Mouse (Mus musculus) limb, embryonic 11.5 days (tissue): Measurements from ENCODE around the gene Cr1l. TPM values are rescaled to one million over a fixed set of nuclear protein-coding genes. Genes with fewer than 3 reads are reported as not detected.

Experiments used
- ATAC-seq: fragments of 200-750 bp; cut with Nextera tagmentation; 2 replicates; pipeline ENCODE4 v1.8.0; 2017; ENCODE audit warnings: low read depth; ENCODE audit not compliant: insufficient number of reproducible peaks, low FRiP score, low TSS enrichment
- DNase-seq: peaks from one replicate; pipeline ENCODE4 v3.0.0-alpha.2; 2015; ENCODE audit warnings: low spot score
- H3K27ac ChIP-seq: fragments of 300-500 bp; sonication (generic); replicated peaks from 2 replicates; pipeline ENCODE4 v1.5.1; 2014; ENCODE audit warnings: low read depth, mild to moderate bottlenecking, low read length
- H3K27me3 ChIP-seq: fragments of 300-500 bp; sonication (generic); 2 replicates; pipeline ENCODE4 v1.6.1; 2014; ENCODE audit warnings: mild to moderate bottlenecking, low read length, mixed read lengths; ENCODE audit not compliant: control insufficient read depth, insufficient read depth
- H3K36me3 ChIP-seq: fragments of 300-500 bp; sonication (generic); 2 replicates; pipeline ENCODE4 v1.6.1; 2014; ENCODE audit warnings: mild to moderate bottlenecking, low read length, moderate library complexity, mixed read lengths; ENCODE audit not compliant: control insufficient read depth, insufficient read depth
- H3K4me1 ChIP-seq: fragments of 300-500 bp; sonication (generic); 2 replicates; pipeline ENCODE4 v1.6.1; 2014; ENCODE audit warnings: low read length, mixed read lengths; ENCODE audit not compliant: control insufficient read depth, insufficient read depth
- H3K4me2 ChIP-seq: fragments of 300-500 bp; sonication (generic); 2 replicates; pipeline ENCODE4 v1.6.1; 2014; ENCODE audit warnings: low read depth, mild to moderate bottlenecking, moderate library complexity; ENCODE audit not compliant: severe bottlenecking
- H3K4me3 ChIP-seq: fragments of 300-500 bp; sonication (generic); 2 replicates; pipeline ENCODE4 v1.5.1; 2014; ENCODE audit warnings: low read depth, low read length
- H3K9ac ChIP-seq: fragments of 300-500 bp; sonication (generic); 2 replicates; pipeline ENCODE4 v1.6.1; 2014; ENCODE audit warnings: mild to moderate bottlenecking, low read length
- H3K9me3 ChIP-seq: fragments of 300-500 bp; sonication (generic); 2 replicates; pipeline ENCODE4 v1.6.1; 2016; ENCODE audit warnings: low read length; ENCODE audit not compliant: control insufficient read depth
- WGBS: fragments of 180-500 bp; shearing (Covaris S2); extraction: QIAGEN DNeasy Blood & Tissue Kit; methylation state at CpG from one replicate; pipeline ENCODE4 v1.1.7; 2014; 5-methylcytosine and 5-hydroxymethylcytosine counted together
- polyA plus RNA-seq: library from polyadenylated mRNA; unstranded; fragments of >200 nt; fragmentation: Nextera tagmentation; extraction: Ambion mirVana; gene quantifications from 2 replicates; pipeline ENCODE4 v1.2.1, GENCODE M21; 2014

Gene Cr1l
- 43.8 and 45.3 TPM in 2 replicates for polyA plus RNA-seq

- Histone ChIP-seq H3K9ac (peak within 1 kb of the TSS; percentile 75), H3K27ac (peak within 1 kb of the TSS; percentile 85), H3K9me3 (no peaks in the 10 kb centered on the region), H3K4me1 (no peaks in the 10 kb centered on the region), H3K4me3 (peak within 1 kb of the TSS; percentile 57), H3K36me3 (no peaks in the 10 kb centered on the region), H3K4me2 (peak within 1 kb of the TSS; percentile 45), H3K27me3 (no peaks in the 10 kb centered on the region)
- under 1% methylated on average over 31 of the region's 31 CpGs for WGBS
- DNase-seq (peak; percentile 88), ATAC-seq (peak; percentile 99)
Measured at GRCm38 (mm10) chr1:195130953-195131674, at the start of gene Cr1l. TSS of gene Cr1l (minus strand) at chr1:195131586.

GRCm38 (mm10) chr1:195175980-195176931, 44.9 kb upstream of the Cr1l start, which contains the start of gene Cr2:
TSS of gene Cr2 (minus strand) at chr1:195176716.
- peak; percentile 87 for DNase-seq
- H3K27me3 ChIP-seq = no peaks in the 10 kb centered on the region
- peak; percentile 96 for ATAC-seq
- WGBS = 9% methylated on average over 20 of the region's 20 CpGs
- H3K4me3 ChIP-seq = no peak within 1 kb of the TSS
- H3K4me1 ChIP-seq = no peaks in the 10 kb centered on the region
- H3K27ac ChIP-seq = no peak within 1 kb of the TSS
- H3K9me3 ChIP-seq = no peaks in the 10 kb centered on the region
- no peak within 1 kb of the TSS for H3K9ac ChIP-seq
- H3K36me3 ChIP-seq = no peaks in the 10 kb centered on the region
- peak within 1 kb of the TSS; percentile 46; the same call in 1 of the 2 replicates for H3K4me2 ChIP-seq

GRCm38 (mm10) chr1:195164996-195165755, 33.8 kb upstream of the Cr1l start:
- Histone ChIP-seq H3K9ac (no peak overlapping the region), H3K4me2 (no peak overlapping the region), H3K27ac (no peak overlapping the region), H3K4me1 (no peaks in the 10 kb centered on the region), H3K4me3 (no peak overlapping the region), H3K9me3 (no peaks in the 10 kb centered on the region), H3K27me3 (no peaks in the 10 kb centered on the region), H3K36me3 (no peaks in the 10 kb centered on the region)
- DNase-seq = no peak
- 85% methylated on average over 9 of the region's 9 CpGs for WGBS
- ATAC-seq = no peak

- Histone ChIP-seq H3K9me3 (no peaks in the 10 kb centered on the region), H3K36me3 (no peaks in the 10 kb centered on the region), H3K27me3 (no peaks in the 10 kb centered on the region), H3K4me2 (no peak overlapping the region), H3K4me3 (no peak overlapping the region), H3K4me1 (no peaks in the 10 kb centered on the region), H3K9ac (no peak overlapping the region), H3K27ac (no peak overlapping the region)
- WGBS = 82% methylated on average over 3 of the region's 3 CpGs
- DNase-seq = no peak
- ATAC-seq = no peak
Measured at GRCm38 (mm10) chr1:195132070-195132469, 684 bp upstream of the Cr1l start.

- Histone ChIP-seq H3K9me3 (no peaks in the 10 kb centered on the region), H3K4me3 (peak overlapping the region; percentile 57), H3K4me2 (peak overlapping the region; percentile 45), H3K36me3 (no peaks in the 10 kb centered on the region), H3K27ac (peak overlapping the region; percentile 85), H3K27me3 (no peaks in the 10 kb centered on the region), H3K9ac (peak overlapping the region; percentile 75), H3K4me1 (no peaks in the 10 kb centered on the region)
- DNase-seq (no peak), ATAC-seq (no peak)
- 34% methylated on average over 4 of the region's 4 CpGs for WGBS
Measured at GRCm38 (mm10) chr1:195131675-195132015, 259 bp upstream of the Cr1l start.

GRCm38 (mm10) chr1:195130479-195130878, 907 bp downstream of the Cr1l start:
- peak overlapping the region; percentile 45 for H3K4me2 ChIP-seq
- H3K9me3 ChIP-seq = no peaks in the 10 kb centered on the region
- H3K9ac ChIP-seq = peak overlapping the region; percentile 75
- no peak overlapping the region for H3K27ac ChIP-seq
- H3K4me3 ChIP-seq = peak overlapping the region; percentile 57
- no peaks in the 10 kb centered on the region; the same call in 1 of the 2 replicates for H3K36me3 ChIP-seq
- WGBS = 29% methylated on average over 2 of the region's 2 CpGs
- no peaks in the 10 kb centered on the region for H3K4me1 ChIP-seq
- H3K27me3 ChIP-seq = no peaks in the 10 kb centered on the region
- ATAC-seq = no peak
- DNase-seq = no peak

GRCm38 (mm10) chr1:195129867-195130266, 1.5 kb downstream of the Cr1l start:
- H3K27ac ChIP-seq = no peak overlapping the region
- 81% methylated on average over 1 of the region's 1 CpGs for WGBS
- DNase-seq (no peak), ATAC-seq (no peak)
- H3K9me3 ChIP-seq = no peaks in the 10 kb centered on the region
- H3K36me3 ChIP-seq = no peaks in the 10 kb centered on the region; the same call in 1 of the 2 replicates
- no peaks in the 10 kb centered on the region for H3K4me1 ChIP-seq
- H3K27me3 ChIP-seq = no peaks in the 10 kb centered on the region
- H3K4me2 ChIP-seq = no peak overlapping the region
- H3K9ac ChIP-seq = no peak overlapping the region
- H3K4me3 ChIP-seq = no peak overlapping the region

GRCm38 (mm10) chr1:195114414-195114813, 17.0 kb downstream of the Cr1l start:
- 95% methylated on average over 1 of the region's 1 CpGs for WGBS
- Histone ChIP-seq H3K27ac (no peak overlapping the region), H3K9me3 (no peaks in the 10 kb centered on the region), H3K4me1 (no peaks in the 10 kb centered on the region), H3K4me2 (no peak overlapping the region), H3K27me3 (no peaks in the 10 kb centered on the region), H3K9ac (no peak overlapping the region), H3K36me3 (peaks cover 3% of the 10 kb centered on the region; the same call in 1 of the 2 replicates), H3K4me3 (no peak overlapping the region)
- no peak for DNase-seq
- no peak for ATAC-seq
